Mouse (Mus musculus) testis, adult 2 months (tissue): ENCODE measurements around the gene Zfp189. TPM values are rescaled to one million over a fixed set of nuclear protein-coding genes. Genes with fewer than 3 reads are reported as not detected.
"Not testable (repeated sequence)": the region's sequence is repeated elsewhere in the genome, so short reads cannot be mapped to it uniquely, and the experiment has no call there.

Experiments used
- H3K27ac ChIP-seq: fragments of 200-500 bp; 2 replicates; pipeline ENCODE4 v1.5.1; 2012; ENCODE audit warnings: low read depth, low read length; ENCODE audit not compliant: control insufficient read depth, insufficient read depth
- H3K27me3 ChIP-seq: fragments of 200-500 bp; 2 replicates; pipeline ENCODE4 v1.6.1; 2012; ENCODE audit warnings: mild to moderate bottlenecking, low read length, moderate library complexity; ENCODE audit not compliant: control insufficient read depth, insufficient read depth
- H3K36me3 ChIP-seq: fragments of 200-500 bp; 2 replicates; pipeline ENCODE4 v1.6.1; 2012; ENCODE audit warnings: mild to moderate bottlenecking, low read length; ENCODE audit not compliant: control insufficient read depth, insufficient read depth
- H3K4me1 ChIP-seq: fragments of 200-500 bp; 2 replicates; pipeline ENCODE4 v1.6.1; 2012; ENCODE audit warnings: low read length; ENCODE audit not compliant: control insufficient read depth, insufficient read depth
- H3K4me3 ChIP-seq: fragments of 200-500 bp; 2 replicates; pipeline ENCODE4 v1.5.1; 2012; ENCODE audit warnings: low read depth, mild to moderate bottlenecking, low read length, moderate library complexity, mixed read lengths; ENCODE audit not compliant: control insufficient read depth
- CTCF ChIP-seq: fragments of 200-500 bp; IDR thresholded peaks from 2 replicates; pipeline ENCODE4 v1.5.1; 2012; ENCODE audit warnings: low read depth, mild to moderate bottlenecking, inconsistent platforms, low read length, moderate library complexity; ENCODE audit not compliant: control insufficient read depth, insufficient read depth, insufficient replicate concordance
- POLR2A ChIP-seq: fragments of 200-500 bp; IDR thresholded peaks from 2 replicates; pipeline ENCODE4 v1.6.1; 2012; ENCODE audit warnings: low read depth, mild to moderate bottlenecking, inconsistent platforms, low read length, moderate library complexity; ENCODE audit not compliant: control insufficient read depth
- polyA plus RNA-seq: library from polyadenylated mRNA; depleted of rRNA; stranded (reverse); fragments of >200 nt; gene quantifications from 2 replicates; pipeline ENCODE4 v1.2.3, GENCODE M21; 2012; rRNA removed

The Zfp189 gene
- polyA plus RNA-seq = 4.9 and 5.4 TPM in 2 replicates

DNA sequence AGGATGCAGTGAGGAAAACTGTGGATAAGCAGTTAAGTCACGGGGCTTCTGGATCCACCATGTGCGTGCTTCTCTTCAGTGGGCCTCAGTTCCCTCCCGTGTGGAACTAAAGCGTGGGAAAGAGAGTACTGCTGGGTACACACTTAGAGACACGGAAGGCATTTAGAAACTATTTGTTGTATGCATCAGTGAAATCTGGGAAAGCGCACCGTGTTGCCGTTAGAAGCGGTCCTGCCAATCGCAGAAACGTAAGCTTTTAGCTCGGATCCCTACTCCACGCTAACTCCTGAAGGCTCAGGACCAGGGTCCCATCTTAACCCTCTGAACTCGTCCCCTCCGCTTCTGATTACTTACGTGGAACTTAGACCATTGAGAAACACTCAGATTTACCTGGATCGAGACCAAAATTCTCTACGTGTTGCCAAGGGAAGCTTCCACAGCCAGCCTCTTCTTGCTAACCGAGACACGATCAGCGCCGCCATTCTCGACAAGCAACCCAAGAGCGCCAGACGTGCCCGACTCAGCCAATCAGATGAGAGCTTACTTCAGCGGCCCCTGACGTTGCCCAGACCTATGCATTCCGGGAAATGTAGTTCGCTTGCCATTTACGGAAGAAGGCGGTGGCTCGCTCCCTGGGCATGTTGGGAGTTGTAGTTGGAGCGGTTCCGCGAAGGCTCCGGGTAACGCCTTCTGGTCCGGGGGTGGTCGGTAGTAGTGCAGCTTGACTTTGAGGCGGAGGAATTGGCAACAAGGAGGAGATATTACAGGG lies at the start of gene Zfp189, which contains the start of gene Mrpl50:
Zfp189 (plus strand) TSS at position 605 of the 769 bp plus-strand sequence.
Mrpl50 (minus strand) TSS at position 522 of the 769 bp plus-strand sequence.
- Histone ChIP-seq H3K36me3 (no peaks in the 10 kb centered on the region; the same call in 1 of the 2 replicates), H3K4me1 (peaks cover 4% of the 10 kb centered on the region), H3K27ac (peak within 1 kb of the TSS; percentile 93), H3K27me3 (no peaks in the 10 kb centered on the region), H3K4me3 (peak within 1 kb of the TSS; percentile 97)
- TF ChIP-seq POLR2A (peak; percentile 88), CTCF (no peak)

- Histone ChIP-seq H3K27me3 (no peaks in the 10 kb centered on the region), H3K4me1 (no peaks in the 10 kb centered on the region), H3K36me3 (no peaks in the 10 kb centered on the region), H3K4me3 (no peak within 1 kb of the TSS), H3K27ac (no peak within 1 kb of the TSS)
- TF ChIP-seq POLR2A (no peak), CTCF (no peak)
Measured at GRCm38 (mm10) chr4:49473435-49474100, 47.4 kb upstream of the Zfp189 start, which contains the start of gene Acnat1. Gene Acnat1, minus strand, starts transcription at chr4:49473912.

- H3K4me1 ChIP-seq = no peaks in the 10 kb centered on the region
- no peaks in the 10 kb centered on the region for H3K27me3 ChIP-seq
- H3K4me3 ChIP-seq = no peak overlapping the region
- TF ChIP-seq POLR2A = no peak
- no peak for TF ChIP-seq CTCF
- H3K27ac ChIP-seq = no peak overlapping the region
- H3K36me3 ChIP-seq = no peaks in the 10 kb centered on the region
Measured at GRCm38 (mm10) chr4:49474583-49474982, 46.4 kb upstream of the Zfp189 start.

DNA sequence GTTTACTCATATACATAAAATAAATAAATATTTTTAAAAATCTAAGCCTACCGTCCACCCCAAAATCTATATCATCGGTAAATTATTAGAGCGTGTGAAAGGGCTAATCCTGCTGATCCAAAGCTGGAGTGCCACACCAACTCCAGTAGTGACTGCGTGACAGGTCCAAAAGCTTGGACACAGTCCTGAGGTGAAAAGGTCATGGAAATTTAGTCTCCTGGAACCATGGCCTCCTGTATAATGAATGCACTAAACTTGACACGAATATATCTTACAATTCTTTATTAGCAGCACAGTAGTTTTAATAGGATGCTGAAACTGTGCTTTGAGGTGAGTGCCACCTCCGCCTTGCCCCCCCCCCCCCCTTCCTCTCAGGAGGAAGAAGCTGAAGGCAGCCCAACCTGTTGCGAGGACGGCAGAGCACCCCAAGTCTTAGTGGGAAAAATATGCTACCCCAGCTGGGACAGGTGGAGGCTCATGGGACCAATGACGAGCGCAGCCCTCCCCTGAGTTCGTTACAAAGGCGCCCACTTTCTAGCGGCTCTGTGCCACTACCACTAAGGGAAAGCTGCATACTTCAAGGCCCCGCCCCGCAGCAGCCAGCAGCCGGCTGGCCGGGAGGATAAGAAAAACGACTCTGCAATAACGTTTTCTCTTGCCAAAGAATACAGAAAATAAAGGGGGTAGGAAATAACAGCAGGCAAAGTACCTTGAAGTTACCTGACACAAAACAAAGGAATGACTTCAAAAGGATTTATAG lies 42.7 kb upstream of the Zfp189 start:
- Histone ChIP-seq H3K36me3 (no peaks in the 10 kb centered on the region), H3K27me3 (no peaks in the 10 kb centered on the region), H3K4me1 (peaks cover 4% of the 10 kb centered on the region), H3K27ac (no peak overlapping the region), H3K4me3 (no peak overlapping the region)
- TF ChIP-seq POLR2A (no peak), CTCF (no peak)

GRCm38 (mm10) chr4:49479035-49479434 lies 41.9 kb upstream of the Zfp189 start:
- not testable (repeated sequence) for H3K27me3 ChIP-seq, H3K4me1 ChIP-seq, H3K36me3 ChIP-seq, H3K4me3 ChIP-seq, H3K27ac ChIP-seq

DNA sequence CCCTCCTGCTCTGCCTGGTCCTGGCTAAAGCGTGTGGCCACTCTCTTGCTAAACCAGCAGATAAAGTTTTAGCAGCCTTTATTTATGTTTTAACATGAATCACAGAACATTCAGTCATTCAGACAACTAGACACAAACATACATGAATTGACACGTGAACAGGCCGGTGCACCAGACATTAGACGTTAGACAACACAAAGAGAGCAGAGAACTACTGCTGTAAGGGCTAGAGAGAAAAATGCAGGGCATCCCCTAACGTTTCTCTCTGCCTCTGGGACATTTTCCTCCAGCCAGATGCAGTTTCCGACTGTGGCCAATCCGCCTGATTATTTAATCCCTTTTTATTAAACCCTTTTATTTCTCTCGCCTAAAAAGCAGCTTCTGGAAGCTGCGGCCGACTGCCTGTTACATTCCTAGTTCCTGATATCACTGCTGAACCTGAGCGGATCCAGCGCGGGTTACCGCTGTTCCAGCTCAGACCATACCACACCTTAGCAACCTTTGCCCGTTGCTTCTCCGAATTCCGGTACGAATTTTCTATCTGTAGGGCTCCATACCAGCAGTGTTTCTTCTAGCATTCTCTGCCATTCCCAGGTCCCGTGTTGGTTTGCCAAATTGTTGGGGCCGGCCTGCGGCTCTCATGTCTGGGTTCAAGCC lies 40.7 kb upstream of the Zfp189 start:
- H3K4me3 ChIP-seq = no peak overlapping the region
- TF ChIP-seq POLR2A (no peak), CTCF (no peak)
- peaks cover 4% of the 10 kb centered on the region for H3K4me1 ChIP-seq
- no peaks in the 10 kb centered on the region for H3K27me3 ChIP-seq
- H3K27ac ChIP-seq = no peak overlapping the region
- H3K36me3 ChIP-seq = no peaks in the 10 kb centered on the region
